Mouse (Mus musculus) embryonic stem cell, embryonic (primary cell): ENCODE results near the gene Rgl1.

ENCODE experiments used
- CTCF ChIA-PET, 4 experiments: fragments of 300-600 bp in 2 of 4; fragments of 350-600 bp in 2 of 4; sonication (Branson Sonifier 250); formaldehyde crosslinking; loops; one replicate each; lab custom pipeline; 2022; ENCODE audit warnings: inconsistent platforms in 2 of 4; lab: Charles Lee
- POLR2A ChIA-PET, 4 experiments: fragments of 300-600 bp in 2 of 4; fragments of 350-600 bp in 2 of 4; sonication (Branson Sonifier 250); formaldehyde crosslinking; loops; one replicate each; lab custom pipeline; 2022; ENCODE audit warnings: antibody characterized with exemption in 4 of 4, inconsistent platforms in 1 of 4; lab: Charles Lee

Gene Rgl1

DNA sequence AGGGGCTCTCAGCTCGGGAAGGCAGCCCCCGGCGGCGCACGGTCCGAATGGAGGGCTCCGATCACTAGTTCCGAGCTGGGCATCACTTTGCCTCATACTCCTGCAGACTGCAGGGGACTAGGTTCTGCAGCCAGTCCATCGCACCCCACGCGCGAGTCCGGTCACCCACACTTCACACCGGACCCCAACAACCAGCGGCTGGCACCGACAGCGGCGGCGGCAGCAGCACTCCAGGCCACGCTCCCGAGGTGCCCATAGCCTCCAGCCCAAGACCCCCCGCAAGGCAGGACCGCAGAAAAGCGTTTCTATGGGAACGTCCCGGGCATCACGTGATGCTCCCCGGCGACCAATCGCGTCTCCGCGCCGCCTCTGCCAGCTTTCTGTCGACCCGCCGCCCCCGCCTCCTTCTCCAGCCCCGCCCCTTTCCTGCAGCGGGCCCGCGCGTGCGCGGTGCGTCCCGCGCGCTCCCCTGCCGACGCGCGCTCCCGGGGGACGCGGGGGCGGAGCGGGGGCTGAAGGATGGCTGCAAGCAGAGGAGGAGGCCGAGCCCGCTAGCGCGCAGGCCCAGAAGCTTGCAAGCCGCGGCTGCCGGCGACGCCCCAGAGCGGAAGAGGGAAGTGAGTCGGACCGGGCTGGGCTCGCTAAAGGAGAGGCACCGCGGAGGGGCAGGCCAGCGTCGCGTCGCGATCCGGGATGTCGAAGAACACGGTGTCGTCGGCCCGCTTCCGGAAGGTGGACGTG is at the start of gene Rgl1, which contains the start of gene Arpc5:
Gene Rgl1 (minus strand): TSS at position 320 of the 741 bp plus-strand sequence.
Gene Arpc5 (plus strand): TSS at position 511 of the 741 bp plus-strand sequence.
- CTCF ChIA-PET, result interaction anchor here (0.6 to 3.7 kb wide), 12 partner anchors 13 to 620 kb away, joined by 3 to 22 read pairs (median 4); no protein-coding TSS in a partner anchor
- POLR2A ChIA-PET, result interaction anchor here (0.5 to 1.6 kb wide), 16 partner anchors 9 to 648 kb away, joined by 3 to 9 read pairs (median 4); partner anchors contain the start of gene Lamc1 (in 1 of the 4)

GRCm38 (mm10) chr1:152815265-152815701 is 49.1 kb upstream of the Rgl1 start:
- CTCF ChIA-PET, result interaction anchor here (0.5 to 2.9 kb wide), 17 partner anchors 14 to 444 kb away, joined by 3 to 28 read pairs (median 4); partner anchors contain the start of gene Ncf2 (in 1 of the 4)
- POLR2A ChIA-PET, result interaction anchor here (0.6 to 5.0 kb wide), 54 partner anchors 8 to 1752 kb away, joined by 3 to 42 read pairs (median 4); partner anchors contain the start of genes Ncf2 (in 2 of the 4) and Shcbp1l (in 1 of the 4)

DNA sequence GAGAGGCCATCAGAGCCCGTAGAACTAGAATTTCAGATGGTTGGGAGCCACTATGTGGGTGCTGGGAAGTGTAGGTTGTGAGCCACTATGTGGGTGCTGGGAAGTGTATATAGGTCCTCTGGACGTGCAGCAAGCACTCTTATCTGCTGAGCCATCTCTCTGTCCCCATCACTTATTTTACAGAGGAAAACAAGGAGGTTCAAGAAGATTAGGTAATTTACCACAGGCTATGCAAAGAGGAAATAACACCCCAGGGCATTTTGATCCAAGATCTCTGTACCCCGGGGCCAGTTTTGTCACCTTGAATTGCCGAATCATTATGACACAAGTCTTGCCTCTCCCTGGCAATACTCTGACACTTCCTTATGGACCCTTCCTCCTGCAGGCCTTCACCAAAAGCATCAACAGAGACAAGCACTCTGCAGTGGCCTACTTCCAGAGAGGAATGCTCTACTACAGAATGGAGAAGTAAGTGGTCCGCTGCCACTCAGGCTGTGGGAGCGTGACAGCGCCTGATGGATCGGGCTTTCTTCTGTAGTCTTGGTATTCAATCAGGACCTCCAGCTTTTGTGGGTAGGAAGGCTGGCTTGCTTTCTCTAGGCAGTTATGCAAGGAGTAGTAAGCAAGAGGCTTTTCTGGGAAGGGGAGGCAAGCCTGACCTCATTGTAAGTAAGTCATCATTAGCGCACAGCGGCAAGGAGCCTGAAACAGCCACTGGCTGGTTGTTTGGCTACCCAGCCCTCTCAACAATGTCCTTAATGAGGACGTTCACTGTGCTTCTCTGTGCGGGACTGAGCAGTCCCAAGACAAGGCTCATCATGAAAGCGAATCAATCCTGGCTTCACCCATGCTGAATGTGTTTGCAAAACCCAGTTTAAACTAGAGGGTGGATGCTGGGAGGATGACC is 44.6 kb upstream of the Rgl1 start:
- POLR2A ChIA-PET, result interaction anchor here in 1 of 4 experiments (1.2 kb wide), 1 partner anchor 14 kb away, joined by 5 read pairs; no protein-coding TSS in a partner anchor
- CTCF ChIA-PET, result no interaction called here

DNA sequence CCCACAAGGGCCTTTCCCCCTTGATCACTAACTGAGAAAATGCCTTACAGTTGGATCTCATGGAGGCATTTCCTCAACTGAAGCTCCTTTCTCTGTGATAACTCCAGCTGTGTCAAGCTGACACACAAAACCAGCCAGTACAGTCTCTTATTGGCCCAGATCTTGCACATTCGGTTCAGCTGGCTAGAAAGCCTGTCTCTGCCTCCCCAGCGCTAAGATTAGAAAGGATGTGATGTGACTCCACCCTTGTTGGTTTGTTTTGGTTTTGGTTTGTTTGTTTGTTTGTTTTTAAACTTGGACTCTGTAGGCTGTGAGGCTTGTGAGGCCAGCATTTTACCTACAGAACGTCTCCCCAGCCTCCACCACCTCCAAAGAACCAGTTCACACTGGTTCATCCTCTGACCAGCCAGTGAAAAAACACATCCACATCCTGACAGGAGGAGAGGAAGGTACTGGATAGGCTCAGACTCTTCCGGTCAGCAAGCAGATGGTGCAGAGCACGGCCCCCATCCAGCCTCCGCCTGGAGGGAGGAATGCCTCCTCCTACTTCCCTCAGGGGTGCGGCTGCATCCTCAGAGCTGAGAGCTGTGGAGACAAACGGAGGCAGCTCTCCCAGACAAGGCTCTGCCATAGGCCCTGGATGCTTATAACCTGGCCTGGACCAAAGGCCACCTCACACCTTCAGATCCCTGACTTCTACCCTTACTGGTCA is 43.5 kb upstream of the Rgl1 start:
- POLR2A ChIA-PET, result interaction anchor here in 2 of 4 experiments (1.0 to 1.4 kb wide), 3 partner anchors 8 to 13 kb away, joined by 3 to 5 read pairs (median 4); no protein-coding TSS in a partner anchor
- CTCF ChIA-PET, result no interaction called here

- POLR2A ChIA-PET, result interaction anchor here in 3 of 4 experiments (1.3 to 1.9 kb wide), 3 partner anchors 15 to 17 kb away, joined by 4 to 6 read pairs (median 6); no protein-coding TSS in a partner anchor
- CTCF ChIA-PET, result no interaction called here
Measured at GRCm38 (mm10) chr1:152808392-152808680, 42.2 kb upstream of the Rgl1 start.

DNA sequence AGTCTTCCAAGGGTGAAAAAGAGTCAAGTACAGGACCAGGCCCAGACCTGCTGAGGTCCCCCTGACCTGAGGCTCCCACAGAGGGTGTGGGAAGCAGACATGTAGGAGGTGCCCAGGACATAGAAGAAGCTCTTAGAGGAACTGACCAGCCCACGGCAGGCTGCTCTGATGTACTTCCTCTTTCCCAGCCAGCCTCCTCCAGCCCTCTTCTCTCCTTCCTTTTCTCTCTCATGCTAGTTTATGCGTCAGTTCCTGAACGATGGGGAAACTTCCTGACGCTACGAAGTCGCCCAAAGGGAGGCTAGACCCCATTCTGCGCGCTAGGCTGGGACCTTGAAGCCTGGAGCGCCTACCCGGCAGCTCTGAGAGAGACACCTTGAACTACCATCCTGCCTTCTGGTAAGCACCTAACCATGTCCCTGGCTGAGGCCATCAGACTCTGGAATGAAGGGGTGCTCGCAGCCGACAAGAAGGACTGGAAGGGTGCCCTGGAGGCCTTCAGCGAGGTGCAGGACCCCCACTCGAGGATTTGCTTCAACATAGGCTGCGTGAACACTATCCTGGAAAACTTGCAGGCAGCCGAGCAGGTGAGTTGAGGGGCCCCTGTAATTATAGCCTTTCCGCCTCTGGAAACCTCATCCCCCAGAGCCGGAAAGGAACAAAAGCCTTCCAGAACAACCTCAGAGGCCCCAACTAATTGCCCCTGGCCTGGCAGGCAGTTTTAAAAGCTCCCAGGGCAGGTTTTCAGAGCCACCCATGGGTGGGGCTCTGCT is 41.7 kb upstream of the Rgl1 start:
- CTCF ChIA-PET, result interaction anchor here in 1 of 4 experiments (0.5 kb wide), 1 partner anchor 301 kb away, joined by 3 read pairs; no protein-coding TSS in a partner anchor
- POLR2A ChIA-PET, result interaction anchor here in 3 of 4 experiments (0.6 to 1.9 kb wide), 7 partner anchors 8 to 25 kb away, joined by 3 to 8 read pairs (median 4); no protein-coding TSS in a partner anchor

DNA sequence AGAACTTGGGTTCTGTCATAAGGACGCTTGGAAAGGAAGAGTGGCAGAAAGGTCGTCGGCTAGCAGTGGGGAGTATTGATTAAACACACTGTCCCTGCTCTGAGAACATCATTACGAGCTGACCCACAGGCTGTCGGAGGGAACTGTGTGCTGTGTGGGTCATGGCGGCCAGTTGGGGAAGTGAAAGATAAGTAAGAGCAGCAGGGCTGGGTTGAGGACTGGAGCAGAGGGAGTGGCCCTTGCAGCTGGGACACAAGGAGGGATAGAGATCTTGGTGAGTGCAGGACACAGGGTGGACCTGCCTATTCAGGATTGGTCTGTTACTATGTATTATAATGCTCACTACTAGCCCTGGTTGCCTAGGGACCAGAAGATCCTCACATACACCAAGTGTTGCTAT is 38.8 kb upstream of the Rgl1 start:
- POLR2A ChIA-PET, result interaction anchor here in 3 of 4 experiments (0.6 to 4.2 kb wide), 7 partner anchors 9 to 129 kb away, joined by 3 to 14 read pairs (median 4); no protein-coding TSS in a partner anchor
- CTCF ChIA-PET, result interaction anchor here in 1 of 4 experiments (0.7 to 0.8 kb wide), 2 partner anchors 15 to 91 kb away, joined by 3 to 4 read pairs; no protein-coding TSS in a partner anchor

DNA sequence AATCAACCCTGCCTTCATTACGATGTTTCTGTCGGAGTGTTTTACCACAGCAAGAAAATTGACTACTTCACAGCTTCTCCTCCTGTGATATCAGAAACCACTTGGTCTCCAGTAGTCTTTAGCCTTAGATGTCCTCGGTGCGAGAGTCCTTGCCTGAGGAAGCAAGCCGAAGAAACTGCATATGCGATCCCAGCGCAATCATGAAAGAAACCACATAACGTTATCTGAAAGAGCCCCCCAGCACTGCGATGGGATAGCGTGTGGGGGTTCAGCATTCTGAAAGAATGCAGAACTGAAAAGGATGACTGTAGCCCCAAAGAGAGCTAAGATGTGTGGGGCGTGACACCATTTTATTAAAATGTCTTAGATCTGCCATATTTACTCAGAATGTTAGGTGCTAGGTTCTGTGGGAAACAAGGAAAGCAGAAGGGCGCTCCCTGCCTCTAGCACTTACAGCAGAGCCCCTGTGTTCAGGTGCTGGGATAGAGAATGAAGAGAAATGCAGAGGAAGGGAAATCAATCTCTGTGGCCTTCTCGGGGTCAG is 34.6 kb upstream of the Rgl1 start:
- ChIA-PET POLR2A (interaction anchor here in 2 of 4 experiments (0.6 to 3.0 kb wide), 8 partner anchors 10 to 618 kb away, joined by 3 to 10 read pairs (median 4); no protein-coding TSS in a partner anchor), CTCF (interaction anchor here in 3 of 4 experiments (0.6 to 3.4 kb wide), 4 partner anchors 10 to 15 kb away, joined by 5 to 20 read pairs (median 11); no protein-coding TSS in a partner anchor)

GRCm38 (mm10) chr1:152799897-152800296 is 33.7 kb upstream of the Rgl1 start, which contains the start of gene Ncf2:
TSS of gene Ncf2 (plus strand) at chr1:152800194.
- ChIA-PET POLR2A (interaction anchor here in 3 of 4 experiments (0.6 to 3.0 kb wide), 13 partner anchors 9 to 470 kb away, joined by 3 to 10 read pairs (median 4); no protein-coding TSS in a partner anchor), CTCF (interaction anchor here (0.5 to 3.4 kb wide), 9 partner anchors 9 to 302 kb away, joined by 3 to 20 read pairs (median 5); no protein-coding TSS in a partner anchor)

- CTCF ChIA-PET, result no interaction called here
- POLR2A ChIA-PET, result no interaction called here
Measured at GRCm38 (mm10) chr1:152798125-152798524, 32.0 kb upstream of the Rgl1 start.

- ChIA-PET CTCF (interaction anchor here in 3 of 4 experiments (0.6 to 1.8 kb wide), 3 partner anchors 18 to 619 kb away, joined by 3 to 6 read pairs (median 4); no protein-coding TSS in a partner anchor), POLR2A (interaction anchor here (0.6 to 3.5 kb wide), 12 partner anchors 8 to 243 kb away, joined by 3 to 23 read pairs (median 4); no protein-coding TSS in a partner anchor)
Measured at GRCm38 (mm10) chr1:152796683-152797263, 30.6 kb upstream of the Rgl1 start.

GRCm38 (mm10) chr1:152795688-152796255 is 29.6 kb upstream of the Rgl1 start:
- POLR2A ChIA-PET, result interaction anchor here in 3 of 4 experiments (0.6 to 3.5 kb wide), 20 partner anchors 8 to 305 kb away, joined by 3 to 23 read pairs (median 4); no protein-coding TSS in a partner anchor
- CTCF ChIA-PET, result interaction anchor here in 2 of 4 experiments (0.6 to 1.8 kb wide), 2 partner anchors 19 to 620 kb away, joined by 4 to 6 read pairs; no protein-coding TSS in a partner anchor

GRCm38 (mm10) chr1:152793495-152794130 is 27.5 kb upstream of the Rgl1 start:
- CTCF ChIA-PET, result interaction anchor here in 3 of 4 experiments (0.6 to 4.2 kb wide), 6 partner anchors 12 to 300 kb away, joined by 3 to 45 read pairs (median 4); no protein-coding TSS in a partner anchor
- POLR2A ChIA-PET, result interaction anchor here (0.5 to 4.6 kb wide), 36 partner anchors 12 to 690 kb away, joined by 3 to 47 read pairs (median 4); no protein-coding TSS in a partner anchor

DNA sequence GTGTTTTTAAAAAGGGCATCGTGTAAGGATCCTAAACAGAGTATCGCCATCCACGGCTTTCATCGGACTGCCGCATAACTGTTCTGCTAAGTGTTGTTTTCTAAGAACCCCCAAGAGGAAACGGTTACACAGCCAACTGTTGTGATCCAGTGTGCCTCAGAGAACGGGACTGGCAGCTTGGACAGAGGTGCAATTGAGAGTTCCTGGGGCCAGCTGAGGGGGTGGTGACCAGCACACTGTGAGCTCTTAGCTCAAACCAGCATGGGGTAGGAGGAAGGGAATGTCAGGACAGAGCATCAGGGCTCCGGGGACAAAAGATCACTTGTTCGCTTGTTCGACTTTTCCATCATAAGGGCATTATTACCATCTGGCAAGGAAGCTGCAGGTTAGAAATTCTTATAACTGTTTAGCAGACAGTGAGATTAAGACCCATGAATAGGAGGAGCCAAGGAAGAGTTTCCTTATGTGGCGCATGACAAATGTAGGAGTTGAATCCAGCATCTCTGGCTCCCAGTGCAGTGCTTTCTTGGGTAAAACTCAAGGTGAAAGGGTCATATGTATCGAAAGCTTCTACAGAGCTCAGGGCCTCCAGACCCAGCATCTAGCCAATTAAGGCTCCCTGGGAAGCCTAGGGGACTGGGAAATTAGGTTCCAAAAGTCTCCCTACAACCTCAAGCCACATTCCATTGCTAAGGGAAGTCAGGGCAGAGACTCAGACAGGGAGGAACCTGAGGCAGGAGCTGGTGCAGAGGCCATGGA is 26.8 kb upstream of the Rgl1 start:
- POLR2A ChIA-PET, result interaction anchor here (0.5 to 4.6 kb wide), 36 partner anchors 12 to 691 kb away, joined by 3 to 47 read pairs (median 4); no protein-coding TSS in a partner anchor

More for the DNA sequence above, 26.8 kb upstream of the Rgl1 start:
- CTCF ChIA-PET, result interaction anchor here (0.5 to 4.2 kb wide), 9 partner anchors 12 to 317 kb away, joined by 3 to 45 read pairs (median 3); no protein-coding TSS in a partner anchor
